Mouse (Mus musculus): ENCODE results near the gene Sertad3. TPM values are rescaled to one million over a fixed set of nuclear protein-coding genes. Genes with fewer than 3 reads are reported as not detected.

Sertad3 gene
- total and polyA plus RNA-seq, 3 experiments = 2.0 to 6.7 TPM; not detected in 1

DNA sequence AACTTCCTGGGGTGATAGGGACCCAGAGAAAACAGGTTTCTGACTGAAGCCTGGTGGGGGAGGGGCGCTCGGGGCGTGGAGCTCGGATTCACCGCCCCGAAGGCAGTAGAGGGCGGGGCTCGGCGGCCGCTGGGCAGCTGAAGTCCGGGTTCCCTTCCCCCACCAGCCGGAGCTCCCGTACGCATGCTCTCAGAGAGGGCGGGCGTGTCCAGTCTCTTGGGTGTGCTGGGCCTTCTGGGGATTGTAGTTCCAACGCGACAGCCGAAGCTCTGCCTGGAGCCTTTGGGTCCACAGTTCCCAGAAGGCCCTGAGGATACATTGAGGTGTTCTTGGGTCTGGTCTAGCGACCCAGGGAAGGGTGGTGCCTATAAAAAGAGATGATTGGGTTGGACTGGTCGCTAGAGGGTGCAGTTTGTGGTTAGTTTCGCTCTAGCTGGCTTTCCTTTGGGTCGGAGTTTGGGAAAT, 954 bp downstream of the Sertad3 start:
- DNase-seq (ENCODE audit: low read depth, low spot score) = peak; percentile 99
- Histone ChIP-seq H3K79me2 (ENCODE audit: control insufficient read depth, insufficient read depth, low read length, poor library complexity) (no peaks in the 10 kb centered on the region; the same call in 1 of the 2 replicates), H3K27ac (ENCODE audit: control insufficient read depth, low read depth, low read length) (peak overlapping the region; percentile 64), H3K27me3 (ENCODE audit: control insufficient read depth in 1 of 2, insufficient read depth in 2 of 2, low read length in 2 of 2) (no peaks in the 10 kb centered on the region), H3K36me3 (ENCODE audit: control insufficient read depth in 1 of 2, insufficient read depth in 2 of 2, low read length in 2 of 2) (peaks cover 0 to 10% of the 10 kb centered on the region in 2 experiments; a peak in 2 of 4 replicates), H3K9ac (ENCODE audit: control insufficient read depth, low read depth, low read length, poor library complexity, severe bottlenecking) (peak overlapping the region; percentile 66), H3K4me1 (ENCODE audit: control insufficient read depth in 1 of 2, insufficient read depth in 2 of 2, low read length in 2 of 2) (peaks cover 2 to 14% of the 10 kb centered on the region in 2 experiments; a peak in 3 of 4 replicates), H3K9me3 (replicated peaks; ENCODE audit: insufficient read depth, low read length) (no peaks in the 10 kb centered on the region), H3K4me3 (ENCODE audit: control insufficient read depth in 1 of 2, insufficient read depth in 1 of 2, low read depth in 2 of 2, low read length in 2 of 2) (peak overlapping the region; percentile 75 to 97)
- TF ChIP-seq UBTF (IDR thresholded peaks at IDR 0.05; ENCODE audit: borderline replicate concordance, insufficient read depth, low read depth, low read length) (no peak), ETS1 (IDR thresholded peaks at IDR 0.05; ENCODE audit: low read depth, low read length) (peak; percentile 71), ELF1 (IDR thresholded peaks at IDR 0.05; ENCODE audit: low read depth, low read length) (peak; percentile 75), CTCF (IDR thresholded peaks at IDR 0.05 in 2 of 3, conservative IDR thresholded peaks at IDR 0.05 in 1 of 3; ENCODE audit: control insufficient read depth in 1 of 3, insufficient read depth in 1 of 3, low read depth in 2 of 3, low read length in 3 of 3, poor library complexity in 1 of 3, severe bottlenecking in 1 of 3) (peak; percentile 56 to 81 (median 64)), MAFK (IDR thresholded peaks at IDR 0.05; ENCODE audit: borderline replicate concordance, low read depth, low read length) (no peak), RCOR1 (IDR thresholded peaks at IDR 0.05; ENCODE audit: low read depth, low read length) (peak; percentile 51; the same call in 1 of the 2 replicates), GATA1 (IDR thresholded peaks at IDR 0.05; ENCODE audit: low read depth, low read length) (no peak), SIN3A (IDR thresholded peaks at IDR 0.05; ENCODE audit: low read length) (peak; percentile 83; the same call in 1 of the 2 replicates), RAD21 (IDR thresholded peaks at IDR 0.05; ENCODE audit: low read depth, low read length) (peak; percentile 33), BHLHE40 (IDR thresholded peaks at IDR 0.05; ENCODE audit: borderline replicate concordance, low read depth, low read length) (peak; percentile 75; the same call in 1 of the 2 replicates), GABPA (IDR thresholded peaks at IDR 0.05; ENCODE audit: low read depth, low read length) (peak; percentile 33; the same call in 1 of the 2 replicates), CHD1 (IDR thresholded peaks at IDR 0.05; ENCODE audit: low read depth, low read length) (no peak), EP300 (IDR thresholded peaks at IDR 0.05; ENCODE audit: low read depth in 1 of 2, low read length in 2 of 2) (peak in 1 of 2 experiments; percentile 56; a peak in 3 of 4 replicates), ZNF384 (IDR thresholded peaks at IDR 0.05; ENCODE audit: low read depth, low read length) (no peak), MXI1 (IDR thresholded peaks at IDR 0.05; ENCODE audit: low read depth, low read length) (peak; percentile 76), ZKSCAN1 (IDR thresholded peaks at IDR 0.05; ENCODE audit: low read depth, low read length) (no peak; the same call in 1 of the 2 replicates), POLR2A (IDR thresholded peaks at IDR 0.05; ENCODE audit: control insufficient read depth in 1 of 2, insufficient read depth in 1 of 2, low read depth in 1 of 2, low read length in 2 of 2, poor library complexity in 1 of 2) (peak in 1 of 2 experiments; percentile 73; a peak in 2 of 4 replicates), HCFC1 (IDR thresholded peaks at IDR 0.05; ENCODE audit: low read depth, low read length) (peak; percentile 99), MEF2A (IDR thresholded peaks at IDR 0.05; ENCODE audit: extremely low read depth, insufficient replicate concordance, low read depth, low read length, poor library complexity, severe bottlenecking) (0 out of 2 replicates have a peak, but pooled peaks have one; percentile 55), MYB (IDR thresholded peaks at IDR 0.05; ENCODE audit: low read depth, low read length) (no peak), USF1 (IDR thresholded peaks at IDR 0.05; ENCODE audit: low read depth, low read length) (0 out of 2 replicates have a peak, but pooled peaks have one; percentile 35), CHD2 (IDR thresholded peaks at IDR 0.05; ENCODE audit: low read length) (peak; percentile 90), TCF12 (IDR thresholded peaks at IDR 0.05; ENCODE audit: low read depth, low read length) (peak; percentile 81; the same call in 1 of the 2 replicates), KAT2A (conservative IDR thresholded peaks at IDR 0.05; ENCODE audit: low read depth, low read length) (peak; percentile 90), E2F4 (IDR thresholded peaks at IDR 0.05; ENCODE audit: borderline replicate concordance, low read depth, low read length) (no peak), JUND (IDR thresholded peaks at IDR 0.05; ENCODE audit: low read depth, low read length) (no peak), ZC3H11A (IDR thresholded peaks at IDR 0.05; ENCODE audit: low read depth, low read length) (no peak), TBP (IDR thresholded peaks at IDR 0.05; ENCODE audit: low read depth, low read length) (peak; percentile 89), USF2 (IDR thresholded peaks at IDR 0.05; ENCODE audit: borderline replicate concordance in 1 of 2, insufficient read depth in 1 of 2, low read depth in 1 of 2, low read length in 2 of 2) (no peak), POLR2AphosphoS2 (IDR thresholded peaks at IDR 0.05; ENCODE audit: low read length) (no peak), ZMIZ1 (IDR thresholded peaks at IDR 0.05; ENCODE audit: low read depth, low read length) (0 out of 2 replicates have a peak, but pooled peaks have one; percentile 64), MAX (IDR thresholded peaks at IDR 0.05; ENCODE audit: low read length) (peak; percentile 73), MYC (IDR thresholded peaks at IDR 0.05; ENCODE audit: low read depth, low read length) (peak; percentile 79; the same call in 1 of the 2 replicates), NELFE (IDR thresholded peaks at IDR 0.05; ENCODE audit: low read depth, low read length) (peak; percentile 46; the same call in 1 of the 2 replicates), SMC3 (IDR thresholded peaks at IDR 0.05; ENCODE audit: low read depth, low read length) (peak; percentile 41; the same call in 1 of the 2 replicates), POLR2AphosphoS5 (IDR thresholded peaks at IDR 0.05; ENCODE audit: borderline replicate concordance, low read depth, low read length) (no peak)
